Mouse (Mus musculus) left cerebral cortex, postnatal 25 days (tissue): Measurements from ENCODE around the gene Wasf2. TPM values are rescaled to one million over a fixed set of nuclear protein-coding genes. Genes with fewer than 3 reads are reported as not detected.

ENCODE experiments used
- DNase-seq, 2 experiments: peaks; one replicate each; pipeline ENCODE4 v3.0.0; 2022; ENCODE audit warnings: low spot score in 2 of 2, mixed read lengths in 1 of 2
- intact Hi-C: fragments of 180-260 bp; cut with DNase I; formaldehyde crosslinking; loops from one replicate; pipeline ENCODE4 v1.15.1; 2025
- total RNA-seq, 2 experiments: library from RNA; stranded (reverse); gene quantifications; 2 replicates each; pipeline ENCODE4 v1.2.3; 2021

Wasf2 gene
- total RNA-seq, 2 experiments from 2014 or later, result 27.6 to 32.9 TPM

DNA sequence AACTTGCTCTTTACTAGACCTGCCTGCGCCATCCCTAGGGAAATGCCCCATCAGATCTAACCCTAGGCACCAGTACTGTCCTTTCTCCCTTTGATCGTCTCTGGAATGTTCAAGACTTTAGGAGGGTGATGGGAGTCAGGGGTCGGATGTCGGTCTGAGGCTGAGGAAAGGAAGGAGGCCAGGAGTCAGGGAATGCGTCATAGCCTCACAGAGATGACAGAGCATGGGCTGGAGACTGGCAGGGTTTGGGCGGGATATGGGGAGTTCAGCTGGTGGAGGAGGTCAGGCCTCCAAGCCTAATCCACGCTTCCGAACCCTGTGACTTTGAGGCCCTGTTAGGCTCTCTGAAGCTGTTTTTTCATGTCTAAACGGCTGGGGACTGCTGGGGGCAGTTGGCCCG is 83.4 kb downstream of the Wasf2 start:
- intact Hi-C loops, result loop anchor here (2.0 to 5.0 kb wide), 2 partner anchors 205 to 271 kb away; no protein-coding TSS in a partner anchor
- DNase-seq, result no peak

DNA sequence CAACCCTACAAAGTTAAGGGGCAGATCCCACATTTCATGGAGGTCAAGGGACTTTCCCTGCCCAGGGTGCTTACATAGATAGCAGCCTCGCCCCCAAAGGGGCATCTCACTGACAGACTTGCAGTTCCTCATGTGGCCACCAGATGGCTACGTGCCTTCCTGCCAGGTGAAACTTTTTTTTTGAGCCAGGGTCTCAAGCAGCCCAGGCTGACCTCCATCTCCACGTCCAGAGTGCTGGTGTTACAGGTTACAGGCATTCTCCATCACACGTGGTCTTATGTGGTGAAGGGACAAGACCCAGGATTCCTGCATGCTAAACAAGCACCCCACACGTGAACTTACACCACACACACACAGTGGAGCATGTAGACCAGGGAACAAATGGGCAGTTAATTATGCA is 87.3 kb downstream of the Wasf2 start:
- intact Hi-C loops, result no loop called here
- DNase-seq, result peak; percentile 55 to 59

DNA sequence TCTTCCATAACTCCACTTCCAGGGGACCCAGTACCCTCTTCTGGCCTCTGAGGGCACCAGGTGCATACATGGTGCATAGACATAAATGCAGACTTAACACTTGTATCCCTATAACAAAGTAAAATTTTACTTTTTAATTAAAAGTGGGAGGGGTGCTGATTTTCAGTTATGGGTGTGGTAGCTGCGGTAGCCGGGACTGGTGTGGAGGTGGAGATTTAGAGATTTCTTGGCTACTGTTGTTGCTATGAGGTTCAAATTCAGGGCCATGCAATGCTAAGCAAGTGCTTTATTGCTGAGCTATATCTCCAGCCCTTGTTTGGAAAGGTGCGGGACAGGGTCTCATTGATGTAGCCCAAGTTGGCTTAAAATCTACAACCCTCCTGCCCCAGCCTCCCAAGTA is 88.4 kb downstream of the Wasf2 start:
- no peak for DNase-seq
- intact Hi-C loops, result no loop called here

DNA sequence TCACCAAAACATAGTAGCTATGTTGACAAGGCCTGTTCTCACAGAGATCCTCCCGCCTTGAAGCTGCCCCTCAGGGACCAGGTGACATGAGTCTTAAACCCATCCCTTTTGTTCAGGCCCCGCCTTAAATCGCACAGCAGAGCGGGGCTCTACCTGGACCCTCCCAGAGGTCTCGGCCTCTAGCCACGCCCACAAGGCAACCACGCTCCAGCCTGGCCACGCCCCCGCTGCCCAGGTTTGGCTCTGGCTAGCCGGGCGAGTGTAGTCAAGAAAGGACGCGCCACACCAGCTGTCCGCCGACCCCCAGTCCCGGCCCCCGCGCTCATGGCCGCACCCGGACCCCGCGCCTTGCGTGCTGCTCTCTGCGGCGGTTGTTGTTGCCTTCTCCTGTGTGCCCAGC is 90.4 kb downstream of the Wasf2 start:
- intact Hi-C loops, result no loop called here
- DNase-seq, result no peak

DNA sequence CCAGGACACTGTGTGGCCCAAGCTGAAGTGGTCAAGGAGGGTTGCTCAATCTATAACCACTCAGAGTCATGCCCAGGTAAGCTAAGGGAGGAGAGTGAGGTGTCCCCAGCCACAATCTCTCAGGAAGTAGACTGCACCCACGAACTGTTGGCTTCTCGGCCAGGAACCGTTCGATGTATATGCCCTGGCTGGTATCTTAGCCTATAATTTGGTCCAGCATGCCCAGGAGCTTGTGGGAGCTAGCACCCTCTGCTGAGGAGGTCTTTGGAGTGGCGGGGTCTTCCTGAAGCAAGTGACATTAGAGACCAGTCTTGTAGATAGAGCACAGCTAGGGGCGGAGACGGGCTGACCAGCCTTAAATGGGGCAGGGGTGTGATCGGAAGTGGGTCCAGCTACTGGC is 91.4 kb downstream of the Wasf2 start:
- intact Hi-C loops, result no loop called here
- DNase-seq, result no peak

DNA sequence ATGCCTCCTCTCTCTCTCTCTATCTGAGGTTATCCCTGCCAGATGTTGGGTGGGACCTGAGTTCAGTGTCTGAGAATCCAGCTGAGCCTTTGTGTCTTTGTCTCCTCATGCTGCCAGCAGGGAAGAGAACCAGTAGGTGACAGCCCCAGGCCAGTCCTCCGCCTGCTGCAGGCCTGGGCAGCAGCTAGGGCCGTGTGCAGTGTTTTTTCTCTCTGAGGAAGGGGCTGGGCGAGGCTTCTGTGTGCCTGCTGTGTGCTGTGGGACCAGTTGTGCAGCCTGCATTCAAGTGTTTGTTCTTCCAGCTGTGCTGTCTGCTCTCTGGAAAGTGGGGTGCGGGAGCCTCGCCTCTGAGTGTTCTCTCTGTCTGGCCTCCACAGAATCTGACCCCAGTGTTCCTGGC is 93.6 kb downstream of the Wasf2 start:
- no peak for DNase-seq
- intact Hi-C loops, result no loop called here

DNA sequence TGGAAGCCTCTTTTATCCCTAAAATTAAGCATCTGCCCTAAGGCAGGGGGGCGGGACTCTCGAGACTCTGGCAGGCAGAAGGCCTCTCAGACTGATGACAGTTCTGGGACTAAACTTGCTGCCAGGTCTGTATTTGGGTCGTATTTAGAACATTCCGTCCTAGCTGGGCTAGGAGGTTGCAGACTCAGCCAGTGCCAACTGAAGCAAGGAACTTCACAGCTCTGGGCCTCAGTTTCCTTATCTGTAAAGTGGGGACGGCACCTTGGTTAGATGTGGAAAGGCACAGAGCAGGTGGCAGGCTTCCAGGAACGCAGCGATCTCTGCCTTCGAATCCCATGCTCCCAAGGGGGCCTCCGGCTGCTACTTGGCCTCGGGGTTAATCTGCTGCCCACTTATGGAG is 95.8 kb downstream of the Wasf2 start:
- DNase-seq, result no peak
- intact Hi-C loops, result no loop called here

DNA sequence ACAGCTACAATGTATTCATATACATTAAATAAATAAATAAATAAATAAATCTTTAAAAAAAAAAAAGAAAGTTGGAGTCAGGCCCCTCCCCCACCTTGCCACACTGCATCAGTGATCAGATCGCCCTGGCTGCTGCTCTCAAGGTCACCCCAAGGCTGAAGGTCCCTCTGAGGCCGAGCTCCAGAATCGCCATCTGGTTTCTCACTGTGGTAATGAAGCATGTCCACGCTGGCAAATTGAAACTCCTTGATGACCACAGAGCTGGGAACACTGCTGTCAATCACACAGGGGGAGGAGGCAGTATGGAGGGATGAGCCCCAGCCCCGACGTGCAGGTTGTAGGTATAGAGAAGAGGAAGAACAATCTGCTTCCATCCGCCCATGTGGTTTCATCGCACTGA is 97.3 kb downstream of the Wasf2 start:
- DNase-seq, result no peak
- intact Hi-C loops, result no loop called here

DNA sequence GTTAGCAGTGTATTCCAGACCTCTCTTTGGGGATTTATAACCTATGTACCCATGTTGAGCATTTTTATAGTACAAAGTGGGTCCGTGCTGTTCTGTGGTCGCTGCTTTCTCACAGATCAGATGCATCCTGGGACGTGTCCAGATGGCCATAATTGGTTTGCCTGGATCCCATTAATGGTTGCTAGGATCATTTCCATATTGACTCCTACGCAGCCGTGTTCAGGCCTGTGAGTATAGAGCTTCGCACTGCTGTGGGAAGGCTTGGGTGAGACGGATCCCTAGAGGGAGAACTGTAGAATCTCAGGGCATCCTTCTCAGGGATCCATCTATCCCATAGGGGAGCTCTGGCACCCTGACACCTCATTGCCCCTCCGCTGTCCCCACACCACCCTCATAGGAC is 99.3 kb downstream of the Wasf2 start:
- intact Hi-C loops, result no loop called here
- no peak for DNase-seq

DNA sequence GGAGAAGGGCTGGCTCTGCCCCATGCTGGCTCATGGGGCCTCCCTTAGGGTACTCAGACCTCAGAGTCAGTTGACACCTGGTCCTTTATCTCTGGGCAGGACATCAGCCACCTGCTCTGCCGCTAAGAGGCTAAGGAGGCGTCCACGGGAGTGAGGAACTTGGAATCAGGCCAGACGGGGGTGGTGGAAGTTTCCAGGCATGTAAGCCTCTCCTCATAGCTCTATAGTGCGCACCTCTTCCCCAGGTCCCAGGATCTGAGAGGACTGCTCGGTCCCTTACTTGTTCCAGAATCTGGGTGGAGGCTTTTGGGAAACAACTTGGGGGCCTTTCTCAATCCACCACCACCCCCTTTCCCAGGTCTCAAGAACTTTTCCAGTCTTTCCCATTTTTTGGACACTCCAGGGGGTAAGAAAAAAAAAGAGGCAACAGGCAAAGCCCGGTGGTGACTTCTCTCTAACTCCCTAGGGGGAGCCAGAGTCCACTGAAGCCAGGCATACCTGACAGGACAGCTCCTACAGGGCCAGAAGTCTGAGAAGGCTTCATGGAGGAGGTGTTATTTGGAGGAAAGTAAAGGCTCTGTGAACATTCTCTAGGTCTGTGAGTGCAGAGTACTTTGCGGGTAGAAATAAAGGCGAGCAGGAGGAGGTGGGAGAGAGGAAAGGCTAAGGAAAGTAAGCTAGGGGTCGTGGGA is 103.1 kb downstream of the Wasf2 start:
- intact Hi-C loops, result loop anchor here (5.0 kb wide), 1 partner anchor 64 kb away; no protein-coding TSS in a partner anchor
- peak in 1 of 2 experiments; percentile 35 for DNase-seq

DNA sequence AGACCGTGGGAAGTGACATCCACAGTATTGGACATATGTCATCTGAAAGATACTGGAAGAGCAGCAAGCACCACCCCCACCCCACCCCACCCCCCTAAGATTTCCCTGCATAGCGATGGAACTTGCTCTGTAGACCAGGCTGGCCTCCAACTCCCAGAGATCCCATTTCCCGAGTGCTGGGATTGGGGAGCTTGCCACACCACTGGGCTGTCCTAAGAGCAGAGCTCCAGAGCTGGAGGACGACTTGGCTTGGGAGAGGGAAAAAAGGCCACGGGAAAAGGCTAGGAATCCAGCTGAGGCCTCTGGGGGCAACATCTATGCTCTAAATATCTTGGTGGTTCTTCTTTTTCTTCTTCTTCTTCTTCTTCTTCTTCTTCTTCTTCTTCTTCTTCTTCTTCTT is 104.5 kb downstream of the Wasf2 start:
- no peak for DNase-seq
- intact Hi-C loops, result loop anchor here (5.0 kb wide), 1 partner anchor 63 kb away; no protein-coding TSS in a partner anchor

DNA sequence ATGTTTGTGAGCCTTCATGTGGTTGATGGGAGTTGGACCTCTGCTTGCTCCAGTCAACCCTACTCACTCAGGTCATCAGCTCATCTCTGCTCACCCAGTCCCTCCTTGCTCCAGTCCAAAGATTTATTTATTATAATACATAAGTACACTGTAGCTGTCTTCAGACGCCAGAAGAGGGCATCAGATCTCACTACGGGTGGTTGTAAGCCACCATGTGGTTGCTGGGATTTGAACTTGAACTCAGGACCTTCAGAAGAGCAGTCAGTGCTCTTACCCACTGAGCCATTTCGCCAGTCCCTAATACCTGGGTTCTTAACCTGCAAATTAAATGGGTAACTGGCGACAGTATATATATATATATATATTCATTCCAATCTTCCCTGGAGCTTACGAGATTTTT is 105.1 kb downstream of the Wasf2 start:
- DNase-seq, result no peak
- intact Hi-C loops, result no loop called here

DNA sequence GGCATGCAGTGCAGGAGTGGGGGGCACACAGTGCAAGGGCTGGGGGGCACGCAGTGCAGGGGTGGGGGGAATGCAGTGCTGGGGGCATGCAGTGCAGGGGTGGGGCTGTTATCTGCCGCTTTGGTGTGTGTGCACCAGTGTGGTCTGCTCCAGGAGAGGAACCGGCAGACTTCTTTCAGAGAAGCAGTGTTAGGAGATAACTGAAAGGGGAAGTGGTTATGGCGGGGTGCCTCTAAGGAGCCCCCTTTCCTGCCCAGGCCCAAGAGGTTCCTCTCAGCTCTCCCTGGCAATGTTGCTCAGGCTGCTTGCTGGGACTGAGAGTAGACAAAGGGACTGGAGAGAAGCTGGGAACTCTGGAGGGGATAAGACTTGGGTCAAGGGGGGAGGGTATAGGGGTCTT is 107.6 kb downstream of the Wasf2 start:
- intact Hi-C loops, result no loop called here
- DNase-seq, result peak in 1 of 2 experiments; percentile 28

DNA sequence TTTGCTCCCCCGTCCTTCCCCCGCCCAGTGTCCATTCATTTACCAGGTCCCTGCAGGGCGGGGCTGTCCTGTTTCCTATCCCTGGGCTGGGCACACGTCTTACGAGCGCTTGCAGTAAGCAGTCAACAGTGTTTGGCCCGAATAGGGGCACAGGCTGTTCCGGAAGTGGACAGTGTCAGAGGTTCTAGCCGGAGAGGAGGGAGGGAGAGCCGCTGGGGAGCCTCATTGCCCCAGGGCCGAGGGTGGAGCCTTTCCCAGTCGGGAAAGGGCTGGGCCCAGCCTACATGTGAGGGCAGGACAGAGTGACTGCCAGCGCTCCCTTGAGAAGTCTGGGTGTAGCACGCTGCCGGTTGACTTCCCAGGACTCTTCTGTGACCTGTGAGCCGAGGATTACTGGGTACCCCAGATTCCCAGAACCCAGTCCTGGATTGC is 110.2 kb downstream of the Wasf2 start, which contains the start of gene Map3k6:
Gene Map3k6 (plus strand): TSS at position 329 of the 432 bp plus-strand sequence.
- intact Hi-C loops, result loop anchor here (2.0 kb wide), 1 partner anchor 36 kb away; the partner anchor contains the start of gene Tmem222
- DNase-seq, result no peak

DNA sequence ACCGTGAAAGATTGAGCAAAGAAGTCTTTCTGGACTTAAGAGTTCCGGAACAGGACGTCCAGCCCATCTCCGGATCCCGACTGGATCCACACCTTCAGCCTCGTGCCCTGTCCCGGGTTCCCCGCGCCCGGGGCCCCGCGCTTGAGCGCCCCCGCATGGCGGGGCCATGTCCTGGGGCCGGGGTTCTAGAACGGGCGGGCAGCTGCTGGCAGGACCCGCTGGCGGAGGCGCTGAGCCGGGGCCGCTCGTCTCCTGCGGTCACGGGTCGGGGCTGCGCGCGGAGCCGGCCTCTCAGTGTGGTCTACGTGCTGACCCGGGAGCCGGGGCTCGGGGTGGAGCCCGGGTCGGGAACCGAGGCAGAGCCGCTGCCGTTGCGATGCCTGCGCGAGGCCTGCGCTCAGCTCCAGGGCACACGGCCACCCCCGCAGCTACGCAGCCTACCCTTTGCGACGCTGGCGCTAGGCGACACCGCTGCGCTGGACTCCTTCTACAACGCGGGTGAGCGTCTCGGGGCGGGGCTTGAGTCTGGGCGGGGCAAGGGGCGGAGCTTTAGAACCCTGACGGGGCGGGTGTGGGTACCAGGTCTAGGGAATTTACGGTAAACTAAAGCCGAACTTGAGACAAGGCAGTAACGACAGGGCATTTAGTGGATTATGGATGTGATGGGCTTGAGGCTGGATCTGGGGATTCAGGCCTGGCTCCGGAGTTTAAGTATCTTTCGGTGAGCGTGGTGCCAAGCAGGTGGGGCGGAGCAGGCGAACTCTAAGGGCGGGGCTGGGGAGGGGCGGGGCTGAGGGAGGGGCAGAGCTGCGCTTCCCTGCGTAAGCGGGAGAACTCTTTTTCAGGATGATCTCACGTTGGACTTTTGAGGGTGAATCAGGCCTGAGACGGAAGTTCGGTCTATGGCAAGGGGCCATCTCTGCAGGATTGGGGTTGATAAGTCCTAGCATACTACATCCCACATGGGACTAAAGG is 110.9 kb downstream of the Wasf2 start:
- DNase-seq, result peak; percentile 87 to 91
- intact Hi-C loops, result loop anchor here (2.0 kb wide), 1 partner anchor 36 kb away; the partner anchor contains the start of gene Tmem222

DNA sequence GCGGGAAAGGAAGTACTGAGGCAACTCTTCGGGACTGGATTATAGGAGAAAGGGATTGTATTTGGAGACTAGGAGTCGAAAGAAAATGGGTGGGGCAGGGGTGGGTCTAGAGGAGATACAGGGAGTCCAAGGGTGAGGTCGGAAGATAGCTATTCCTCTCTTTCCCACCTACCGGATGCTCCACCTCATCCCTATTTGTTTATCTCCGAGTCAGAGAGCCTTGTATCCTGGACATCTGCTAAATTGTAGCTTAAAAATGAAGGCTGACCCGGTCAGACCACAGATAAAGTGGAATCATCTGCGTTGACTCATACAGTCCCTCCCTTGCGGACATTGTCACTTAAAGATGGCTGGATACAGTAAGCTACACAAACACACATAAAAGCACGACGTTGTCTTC is 111.6 kb downstream of the Wasf2 start:
- no peak for DNase-seq
- intact Hi-C loops, result loop anchor here (2.0 kb wide), 1 partner anchor 35 kb away; the partner anchor contains the start of gene Tmem222

DNA sequence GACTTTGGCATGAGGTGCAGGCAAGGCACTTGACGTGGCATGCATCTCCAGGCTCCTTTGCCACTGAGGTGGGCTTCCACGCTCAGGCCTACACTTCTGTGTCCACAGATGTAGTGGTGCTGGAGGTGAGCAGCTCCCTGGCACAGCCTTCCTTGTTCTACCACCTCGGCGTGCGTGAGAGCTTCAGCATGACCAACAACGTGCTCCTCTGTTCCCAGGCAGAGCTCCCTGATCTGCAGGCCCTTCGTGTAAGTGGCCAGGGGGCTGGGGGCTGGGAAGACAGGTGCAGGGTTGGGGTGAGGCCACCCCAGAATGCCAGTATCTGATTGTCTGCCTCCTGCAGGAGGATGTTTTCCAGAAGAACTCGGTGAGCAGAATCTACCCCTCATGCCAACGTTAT is 112.4 kb downstream of the Wasf2 start:
- intact Hi-C loops, result no loop called here
- no peak for DNase-seq

DNA sequence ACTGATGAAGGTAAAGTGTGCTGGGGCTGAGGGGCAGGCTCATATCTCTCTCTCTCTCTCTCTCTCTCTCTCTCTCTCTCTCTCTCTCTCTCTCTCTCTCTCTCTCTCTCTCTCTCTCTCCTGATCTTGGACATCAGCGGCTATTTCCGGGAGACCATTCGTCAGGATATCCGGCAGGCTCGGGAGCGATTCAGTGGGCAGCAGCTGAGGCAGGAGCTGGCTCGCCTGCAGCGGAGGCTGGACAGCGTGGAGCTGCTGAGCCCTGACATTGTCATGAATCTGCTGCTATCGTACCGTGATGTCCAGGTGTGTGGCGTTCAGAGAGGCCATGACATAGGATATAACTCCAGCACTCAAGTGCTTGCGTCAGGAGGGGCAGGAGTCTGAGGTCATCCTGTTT is 113.2 kb downstream of the Wasf2 start:
- no peak for DNase-seq
- intact Hi-C loops, result no loop called here

DNA sequence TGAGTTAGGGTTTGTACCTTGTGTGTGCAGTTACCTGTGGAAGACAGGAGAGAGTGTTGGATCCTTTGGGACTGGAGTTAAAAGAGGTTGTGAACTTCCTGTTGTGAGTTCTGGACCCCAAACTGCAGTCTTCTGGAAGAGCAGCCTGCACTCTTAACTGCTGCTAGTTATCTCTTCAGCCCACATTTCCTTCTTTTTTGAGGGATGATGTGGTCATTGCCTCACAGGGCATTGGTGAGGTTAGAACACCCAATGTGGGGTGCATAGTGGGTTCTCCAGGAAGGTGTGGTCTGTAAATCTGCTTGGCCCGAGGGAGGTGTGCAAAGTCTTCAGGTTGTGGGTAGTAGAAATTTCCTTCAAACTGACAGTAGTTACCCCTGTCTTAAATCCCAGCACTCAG is 114.0 kb downstream of the Wasf2 start:
- intact Hi-C loops, result no loop called here
- no peak for DNase-seq

DNA sequence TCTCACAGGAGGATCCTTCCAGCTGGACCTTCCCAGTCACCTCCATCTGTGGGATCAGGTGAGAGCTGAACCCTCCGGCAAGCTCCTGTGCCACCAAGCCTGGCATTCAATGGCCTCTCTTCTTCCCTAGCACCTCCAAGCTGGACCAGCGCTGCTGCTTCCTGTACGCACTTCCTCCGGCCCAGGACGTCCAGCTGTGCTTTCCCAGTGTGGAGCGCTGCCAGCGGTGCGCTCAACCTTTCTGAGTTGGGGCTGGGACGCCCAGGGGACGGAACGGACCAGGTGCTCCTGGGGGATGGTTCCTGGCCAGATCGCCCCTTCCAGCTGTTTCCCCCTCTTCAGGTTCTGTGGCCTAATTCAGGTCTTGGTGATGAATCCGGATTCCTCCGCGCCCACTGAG is 116.8 kb downstream of the Wasf2 start:
- DNase-seq, result no peak
- intact Hi-C loops, result no loop called here
